Mouse (Mus musculus) c-Kit-positive CD71-negative TER-119-negative erythroid progenitor cells, embryonic 14.5 days (primary cell): ENCODE data around the gene Ssc5d.

Experiments
- DNase-seq: peaks from one replicate; pipeline ENCODE4 v3.0.0-alpha.2; 2013; ENCODE audit warnings: low read depth

Ssc5d gene

GRCm38 (mm10) chr7:4919971-4920370, 5.6 kb upstream of the Ssc5d start:
- no peak for DNase-seq

- DNase-seq, result no peak
Measured at GRCm38 (mm10) chr7:4920496-4920895, 5.1 kb upstream of the Ssc5d start.

- DNase-seq, result no peak
Measured at GRCm38 (mm10) chr7:4920976-4921823, 4.4 kb upstream of the Ssc5d start.

GRCm38 (mm10) chr7:4921824-4922482, 3.6 kb upstream of the Ssc5d start, which contains the start of gene Nat14:
Gene Nat14, plus strand, starts transcription at chr7:4922028.
- DNase-seq, result no peak

- no peak for DNase-seq
Measured at GRCm38 (mm10) chr7:4922508-4922907, 3.1 kb upstream of the Ssc5d start.

- DNase-seq, result no peak
Measured at GRCm38 (mm10) chr7:4922931-4923565, 2.5 kb upstream of the Ssc5d start.

- no peak for DNase-seq
Measured at GRCm38 (mm10) chr7:4923586-4924364, 1.8 kb upstream of the Ssc5d start.

- DNase-seq, result no peak
Measured at GRCm38 (mm10) chr7:4924483-4924882, 1.1 kb upstream of the Ssc5d start.

GRCm38 (mm10) chr7:4924891-4925301, 689 bp upstream of the Ssc5d start:
- no peak for DNase-seq

GRCm38 (mm10) chr7:4926849-4927248, 1.3 kb downstream of the Ssc5d start:
- DNase-seq, result no peak

GRCm38 (mm10) chr7:4927711-4928110, 2.1 kb downstream of the Ssc5d start:
- DNase-seq, result no peak

- no peak for DNase-seq
Measured at GRCm38 (mm10) chr7:4928323-4928722, 2.7 kb downstream of the Ssc5d start.

- DNase-seq, result no peak
Measured at GRCm38 (mm10) chr7:4933103-4933502, 7.5 kb downstream of the Ssc5d start.

GRCm38 (mm10) chr7:4934160-4934914, 8.8 kb downstream of the Ssc5d start:
- DNase-seq, result no peak

GRCm38 (mm10) chr7:4936832-4937231, 11.2 kb downstream of the Ssc5d start:
- no peak for DNase-seq

GRCm38 (mm10) chr7:4937392-4937791, 11.8 kb downstream of the Ssc5d start:
- DNase-seq, result no peak

- peak; percentile 56 for DNase-seq
Measured at GRCm38 (mm10) chr7:4938456-4938855, 12.9 kb downstream of the Ssc5d start.

GRCm38 (mm10) chr7:4940068-4940479, 14.5 kb downstream of the Ssc5d start:
- DNase-seq, result peak; percentile 92

GRCm38 (mm10) chr7:4942673-4943072, 17.1 kb downstream of the Ssc5d start:
- no peak for DNase-seq

GRCm38 (mm10) chr7:4943223-4943815, 17.7 kb downstream of the Ssc5d start:
- peak; percentile 92 for DNase-seq

GRCm38 (mm10) chr7:4947855-4948254, 22.3 kb downstream of the Ssc5d start:
- no peak for DNase-seq
